Mouse (Mus musculus): ENCODE measurements around the gene As3mt.
"Not testable (repeated sequence)": the region's sequence is repeated elsewhere in the genome, so short reads cannot be mapped to it uniquely, and the experiment has no call there.

As3mt gene

GRCm38 (mm10) chr19:46752235-46752634, 45.0 kb downstream of the As3mt start:
- DNase-seq (ENCODE audit: low read depth) = no peak

- peak; percentile 68 for DNase-seq (ENCODE audit: low read depth)
Observed at GRCm38 (mm10) chr19:46755066-46755465, 47.8 kb downstream of the As3mt start.

- DNase-seq (ENCODE audit: low read depth) = no peak
Observed at GRCm38 (mm10) chr19:46756221-46756620, 49.0 kb downstream of the As3mt start.

GRCm38 (mm10) chr19:46759096-46759495, 51.8 kb downstream of the As3mt start:
- peak; percentile 66 for DNase-seq (ENCODE audit: low read depth)

DNA sequence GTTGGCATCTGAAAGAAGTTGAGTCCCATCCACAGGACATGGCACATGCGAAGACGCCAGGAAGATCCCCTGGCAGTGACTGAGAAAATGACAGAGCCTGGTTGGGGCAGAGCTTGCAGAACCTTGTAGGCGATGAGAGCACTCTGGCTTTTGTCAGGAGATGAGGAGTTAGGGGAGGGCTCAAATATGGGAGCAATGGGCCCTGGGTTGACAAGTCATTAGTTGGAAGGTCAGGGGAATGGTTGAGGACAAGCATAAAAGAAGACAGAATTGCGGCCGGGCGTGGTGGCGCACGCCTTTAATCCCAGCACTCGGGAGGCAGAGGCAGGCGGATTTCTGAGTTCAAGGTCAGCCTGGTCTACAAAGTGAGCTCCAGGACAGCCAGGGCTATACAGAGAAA, 52.7 kb downstream of the As3mt start:
- not testable (repeated sequence) for DNase-seq (ENCODE audit: low read depth)

DNA sequence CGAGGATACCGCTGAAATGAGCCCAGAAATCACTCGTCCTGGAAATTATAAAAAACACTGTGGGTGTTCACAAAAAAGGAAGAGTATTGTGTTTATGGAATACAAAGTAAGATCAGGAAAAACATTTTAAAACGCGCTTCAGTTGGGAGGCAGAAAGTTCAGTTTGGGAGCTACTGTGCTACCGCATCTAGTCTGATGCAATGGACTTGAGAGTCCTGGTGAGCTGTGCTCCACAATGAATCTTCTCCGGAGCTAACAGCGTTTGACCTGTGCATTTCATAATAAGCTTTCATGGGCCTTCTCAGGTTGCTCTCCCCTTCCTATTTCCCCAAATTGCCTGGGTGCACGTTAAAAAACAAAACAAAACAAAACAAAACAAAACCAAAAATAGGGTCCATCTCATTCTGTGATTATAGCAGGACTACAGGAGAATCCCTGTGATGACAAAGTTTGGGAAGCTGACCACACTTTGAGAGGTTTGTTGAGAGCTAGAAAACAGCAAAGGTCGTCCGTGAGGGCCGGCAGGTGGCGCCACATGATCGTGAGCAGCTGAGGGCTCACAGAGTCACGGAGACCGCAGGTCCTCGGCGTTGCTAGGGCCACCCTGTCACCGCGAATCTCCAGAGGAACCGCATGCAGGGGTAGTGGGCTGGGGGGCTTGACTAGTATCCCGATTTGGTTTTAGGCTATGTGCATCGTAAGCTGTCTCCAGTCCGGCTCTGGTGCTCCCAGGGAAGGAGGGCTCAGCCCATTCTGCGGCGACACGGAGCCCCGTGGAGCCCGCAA, 53.3 kb downstream of the As3mt start:
- peak; percentile 93 for DNase-seq (ENCODE audit: low read depth)

DNA sequence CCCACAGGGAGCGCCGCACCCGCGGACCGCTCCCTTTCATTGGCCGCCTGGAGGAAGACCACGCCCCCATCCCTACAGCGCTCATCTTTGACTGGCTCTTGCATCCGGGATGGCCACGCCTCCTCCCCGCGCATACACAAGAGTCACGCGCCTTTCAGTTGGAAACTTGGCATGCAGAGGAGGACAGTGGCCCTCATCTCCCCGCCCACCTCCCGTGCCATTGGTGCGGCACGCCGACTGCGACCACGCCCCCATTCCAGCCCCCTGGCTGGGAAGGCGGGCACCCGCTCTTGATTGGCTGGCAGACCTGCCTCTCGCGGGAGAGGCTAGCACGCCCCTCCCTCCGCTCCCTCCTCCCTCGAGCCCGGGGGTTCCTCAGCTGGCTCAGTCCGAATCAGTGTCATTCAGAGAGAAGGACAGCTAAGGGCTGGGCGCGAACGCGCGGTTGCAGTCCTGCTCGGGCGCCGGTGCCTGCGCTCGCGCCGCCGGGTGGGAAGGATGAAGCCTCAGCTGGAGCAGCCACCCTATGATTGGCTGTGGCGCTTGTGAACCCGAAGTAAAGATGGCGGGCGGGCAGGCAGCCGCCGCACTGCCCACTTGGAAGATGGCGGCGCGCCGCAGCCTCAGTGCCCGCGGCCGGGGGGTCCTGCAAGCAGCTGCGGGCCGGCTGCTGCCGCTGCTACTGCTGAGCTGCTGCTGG, 54.1 kb downstream of the As3mt start, which contains the start of gene Cnnm2:
Gene Cnnm2 (plus strand): TSS at position 350 of the 700 bp plus-strand sequence.
- DNase-seq (ENCODE audit: low read depth) = peak; percentile 100

GRCm38 (mm10) chr19:46761971-46762290, 54.7 kb downstream of the As3mt start:
- DNase-seq (ENCODE audit: low read depth) = no peak

DNA sequence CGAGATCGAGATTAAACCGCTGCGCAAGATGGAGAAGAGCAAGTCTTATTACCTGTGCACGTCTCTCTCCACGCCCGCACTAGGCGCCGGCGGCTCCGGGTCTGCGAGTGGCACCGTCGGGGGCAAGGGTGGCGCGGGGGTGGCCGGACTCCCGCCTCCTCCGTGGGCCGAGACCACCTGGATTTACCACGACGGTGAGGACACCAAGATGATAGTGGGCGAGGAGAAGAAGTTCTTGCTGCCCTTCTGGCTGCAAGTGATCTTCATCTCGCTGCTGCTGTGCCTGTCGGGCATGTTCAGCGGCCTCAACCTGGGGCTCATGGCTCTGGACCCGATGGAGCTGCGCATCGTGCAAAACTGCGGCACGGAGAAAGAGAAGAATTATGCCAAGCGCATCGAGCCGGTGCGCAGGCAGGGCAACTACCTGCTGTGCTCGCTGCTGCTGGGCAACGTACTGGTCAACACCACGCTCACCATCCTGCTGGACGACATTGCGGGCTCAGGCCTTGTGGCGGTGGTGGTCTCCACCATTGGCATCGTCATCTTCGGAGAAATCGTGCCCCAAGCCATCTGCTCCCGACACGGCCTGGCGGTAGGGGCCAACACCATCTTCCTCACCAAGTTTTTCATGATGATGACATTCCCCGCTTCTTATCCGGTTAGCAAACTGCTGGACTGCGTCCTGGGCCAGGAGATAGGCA, 55.2 kb downstream of the As3mt start:
- peak; percentile 55 for DNase-seq (ENCODE audit: low read depth)

DNA sequence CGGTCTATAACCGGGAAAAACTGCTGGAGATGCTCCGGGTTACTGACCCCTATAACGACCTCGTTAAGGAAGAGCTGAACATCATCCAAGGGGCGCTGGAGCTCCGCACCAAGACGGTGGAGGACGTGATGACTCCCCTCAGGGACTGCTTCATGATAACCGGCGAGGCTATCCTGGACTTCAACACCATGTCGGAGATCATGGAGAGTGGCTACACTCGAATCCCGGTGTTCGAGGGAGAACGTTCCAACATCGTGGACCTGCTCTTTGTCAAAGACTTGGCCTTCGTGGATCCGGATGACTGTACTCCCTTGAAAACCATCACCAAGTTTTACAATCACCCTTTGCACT, 55.7 kb downstream of the As3mt start:
- DNase-seq (ENCODE audit: low read depth) = peak; percentile 40

GRCm38 (mm10) chr19:46763356-46763755, 56.1 kb downstream of the As3mt start:
- DNase-seq (ENCODE audit: low read depth) = no peak

- DNase-seq (ENCODE audit: low read depth) = no peak
Observed at GRCm38 (mm10) chr19:46763932-46764762, 56.9 kb downstream of the As3mt start.

- no peak for DNase-seq (ENCODE audit: low read depth)
Observed at GRCm38 (mm10) chr19:46764763-46765117, 57.5 kb downstream of the As3mt start.

GRCm38 (mm10) chr19:46766125-46766524, 58.9 kb downstream of the As3mt start:
- DNase-seq (ENCODE audit: low read depth) = no peak

GRCm38 (mm10) chr19:46769759-46770158, 62.5 kb downstream of the As3mt start:
- no peak for DNase-seq (ENCODE audit: low read depth)

DNA sequence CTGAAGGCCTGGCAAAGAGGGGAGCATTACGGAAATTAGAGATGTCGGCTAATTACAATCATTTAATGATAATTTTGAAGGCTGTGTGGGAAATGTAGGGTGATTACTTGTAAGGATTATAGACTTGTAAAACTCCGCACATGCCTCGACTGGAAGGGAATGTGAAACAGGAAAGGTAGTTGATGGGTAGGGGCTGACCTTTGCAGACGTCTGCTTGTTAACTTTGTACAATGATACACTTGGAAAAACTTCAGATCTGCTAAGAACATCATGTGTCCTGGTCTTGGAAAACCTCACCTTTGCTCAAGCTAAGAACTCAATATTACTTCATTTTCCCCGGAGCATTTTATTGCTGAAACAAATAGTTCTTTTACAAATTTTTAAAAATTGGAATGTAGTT, 64.5 kb downstream of the As3mt start:
- DNase-seq (ENCODE audit: low read depth) = no peak

DNA sequence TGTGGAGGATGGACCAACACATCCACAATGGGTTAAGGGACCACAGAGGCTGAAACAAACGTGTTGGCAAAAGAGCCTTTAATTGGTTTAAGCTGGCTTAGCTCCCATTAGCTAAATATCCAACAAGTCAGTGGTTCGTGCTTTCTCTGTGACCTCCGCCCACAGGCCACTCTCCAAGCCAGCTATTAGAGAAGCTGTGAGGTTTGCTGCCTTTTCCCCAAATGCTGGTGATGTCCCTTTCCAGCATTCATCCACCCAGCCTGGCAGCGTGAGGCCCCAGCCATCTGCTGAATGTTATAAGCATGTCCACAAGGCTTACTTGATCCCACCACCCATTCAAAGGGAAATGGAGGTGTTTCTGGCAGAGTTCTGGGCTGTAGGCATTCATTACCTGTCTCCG, 69.1 kb downstream of the As3mt start:
- no peak for DNase-seq (ENCODE audit: low read depth)

DNA sequence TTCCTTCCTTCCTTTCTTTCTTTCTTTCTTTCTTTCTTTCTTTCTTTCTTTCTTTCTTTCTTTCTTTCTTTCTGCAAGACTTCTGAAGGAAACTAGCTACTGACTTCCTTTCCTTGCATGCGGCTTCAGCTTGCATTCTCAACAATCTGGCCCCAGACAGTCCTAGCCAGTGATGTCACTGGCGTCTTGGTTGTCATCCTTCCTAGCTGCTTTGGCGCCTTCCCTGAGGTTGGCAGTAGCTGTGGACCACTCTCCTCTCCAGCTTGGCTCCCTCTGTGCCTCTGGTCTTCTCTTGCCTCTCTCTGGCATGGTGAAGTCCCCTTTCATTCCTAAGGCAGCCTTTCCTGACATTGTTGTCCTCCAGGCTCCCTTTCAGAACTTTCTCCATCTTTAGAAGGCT, 69.6 kb downstream of the As3mt start:
- no peak for DNase-seq (ENCODE audit: low read depth)

- no peak for DNase-seq (ENCODE audit: low read depth)
Observed at GRCm38 (mm10) chr19:46777928-46778680, 70.8 kb downstream of the As3mt start.

DNA sequence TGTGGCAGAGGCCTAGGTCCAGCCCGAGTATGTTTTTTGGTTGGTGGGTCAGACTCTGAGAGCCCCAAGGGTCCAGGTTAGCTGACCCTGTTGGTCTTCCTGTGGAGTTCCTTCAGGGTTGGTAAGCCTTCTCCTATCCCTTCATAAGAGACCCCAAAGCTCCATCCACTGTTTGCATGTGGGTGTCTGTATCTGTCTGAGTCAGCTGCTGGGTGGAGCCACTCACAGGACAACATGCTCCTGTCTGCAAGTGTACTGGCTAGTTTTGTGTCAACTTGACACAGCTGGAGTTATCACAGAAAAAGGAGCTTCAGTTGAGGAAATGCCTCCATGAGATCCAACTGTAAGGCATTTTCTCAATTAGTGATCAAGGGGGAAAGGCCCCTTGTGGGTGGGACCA, 71.9 kb downstream of the As3mt start:
- DNase-seq (ENCODE audit: low read depth) = not testable (repeated sequence)

DNA sequence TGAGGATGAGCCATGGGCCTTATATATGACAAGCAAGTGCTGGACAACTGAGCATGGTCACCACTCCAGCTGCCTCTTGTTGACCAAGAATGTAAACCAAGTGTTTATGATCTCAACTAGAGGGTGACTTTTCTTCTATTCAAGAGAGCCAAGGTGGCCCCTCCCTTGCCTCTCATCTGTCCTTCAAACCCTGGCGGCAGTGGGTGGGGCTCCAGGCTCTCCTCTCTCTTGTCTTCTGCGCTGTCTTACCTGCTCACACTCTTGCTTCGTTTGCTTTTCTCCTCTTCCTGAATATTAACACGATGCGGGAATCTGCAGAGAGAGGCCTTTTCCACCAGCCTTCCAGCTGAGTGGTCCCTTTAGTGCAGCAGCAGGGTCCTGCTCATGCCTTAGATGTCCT, 76.8 kb downstream of the As3mt start:
- DNase-seq (ENCODE audit: low read depth) = no peak

DNA sequence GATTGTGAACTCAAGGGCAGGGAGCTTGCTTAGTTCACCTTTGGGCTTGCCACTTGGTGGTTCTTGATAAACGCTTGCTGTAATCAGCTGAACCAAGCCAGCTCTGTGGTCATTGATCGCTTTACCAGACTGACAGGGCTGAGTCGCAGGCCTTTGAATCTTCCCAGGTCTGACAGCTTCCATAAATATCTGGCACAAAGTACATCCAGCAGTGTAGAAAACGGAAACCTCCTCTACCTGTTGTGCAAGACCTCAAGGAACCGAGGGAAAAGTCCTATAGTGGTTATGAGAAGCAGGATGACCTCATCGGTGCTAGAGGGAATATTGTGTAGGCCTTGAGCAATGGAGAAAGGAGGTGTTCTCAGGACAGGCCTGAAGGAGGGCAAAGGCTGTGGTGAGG, 77.2 kb downstream of the As3mt start:
- no peak for DNase-seq (ENCODE audit: low read depth)
